Mouse (Mus musculus) liver, adult 2 months (tissue): ENCODE data around the gene Bloc1s3.

Source experiments
- CTCF ChIP-seq: fragments of 200-500 bp; IDR thresholded peaks from 2 replicates; pipeline ENCODE4 v1.5.1; 2011; ENCODE audit warnings: low read depth, low read length, control low read depth
- POLR2A ChIP-seq: fragments of 200-500 bp; IDR thresholded peaks from 2 replicates; pipeline ENCODE4 v1.6.1; 2011; ENCODE audit warnings: low read length, control low read depth; ENCODE audit not compliant: insufficient read depth; ENCODE audit errors: extremely low read depth

GRCm38 (mm10) chr7:19557086-19557485, 48.9 kb upstream of the Bloc1s3 start:
- TF ChIP-seq POLR2A = no peak
- no peak for TF ChIP-seq CTCF
